20 mouse cellular contexts compared by ENCODE assay signal in genomic region chr19:17247352-17247925, GRCm38 (mm10).
"Had no signal": no experiment of that assay in that cellular context is flagged by ENCODE, and none has a peak within 500 bp of the region (broad histone marks: within the 10 kb centered on the region; RNA-seq: fewer than 3 reads in every experiment).

No protein-coding gene starts in this region.

- H3K9me3 ChIP-seq: limb, embryonic 12.5 days; limb, embryonic 15.5 days; neural tube, embryonic 12.5 days; neural tube, embryonic 15.5 days had no signal

- H3K4me1 ChIP-seq: limb, embryonic 15.5 days; neural tube, embryonic 12.5 days; neural tube, embryonic 15.5 days had no signal

- DNase-seq: kidney, adult 18-20 months; kidney, postnatal 25 days; liver, postnatal 0 days; lung, embryonic 14.5 days; lung, postnatal 4 days; midbrain, embryonic 14.5 days; right cerebral cortex, postnatal 25 days; spleen, adult 18-20 months; thymus, adult 18-20 months; thymus, postnatal 36 days had no signal

- H3K36me3 ChIP-seq: limb, embryonic 12.5 days; limb, embryonic 15.5 days; neural tube, embryonic 12.5 days; neural tube, embryonic 15.5 days had no signal

- H3K9ac ChIP-seq: limb, embryonic 12.5 days; limb, embryonic 15.5 days; liver, embryonic 14.5 days; liver, postnatal 0 days; lung, embryonic 14.5 days; neural tube, embryonic 12.5 days; neural tube, embryonic 15.5 days had no signal

- H3K4me2 ChIP-seq: limb, embryonic 12.5 days; limb, embryonic 15.5 days; liver, embryonic 11.5 days; lung, embryonic 14.5 days; midbrain, embryonic 11.5 days; neural tube, embryonic 12.5 days; neural tube, embryonic 15.5 days had no signal

- H3K27me3 ChIP-seq: limb, embryonic 12.5 days; limb, embryonic 15.5 days; neural tube, embryonic 12.5 days; neural tube, embryonic 15.5 days had no signal

- H3K4me3 ChIP-seq: limb, embryonic 12.5 days; limb, embryonic 15.5 days; neural tube, embryonic 12.5 days; neural tube, embryonic 15.5 days had no signal

- ATAC-seq: intestine, embryonic 16.5 days; liver, postnatal 0 days; lung, postnatal 0 days had no signal

- H3K27ac ChIP-seq: kidney, postnatal 0 days; limb, embryonic 12.5 days; limb, embryonic 15.5 days; liver, embryonic 14.5 days; neural tube, embryonic 12.5 days; neural tube, embryonic 15.5 days had no signal
